Mouse (Mus musculus): Measurements from ENCODE around the gene Ppp2r2d.

The Ppp2r2d gene

GRCm38 (mm10) chr7:138923756-138924425 lies 78.0 kb downstream of the Ppp2r2d start:
- DNase-seq (ENCODE audit: extremely low spot score) = peak; percentile 55

- no peak for DNase-seq (ENCODE audit: extremely low spot score)
These were observed 82.6 kb downstream of the Ppp2r2d start for GRCm38 (mm10) chr7:138928456-138928855.

Measured in embryo, embryonic 9.5 days (tissue).